In genomic region chr1:192312446-192312845, GRCm38 (mm10) we compare ENCODE assay signal across 15 mouse cellular contexts.
"Had no signal": no experiment of that assay in that cellular context is flagged by ENCODE, and none has a peak within 500 bp of the region (broad histone marks: within the 10 kb centered on the region; RNA-seq: fewer than 3 reads in every experiment).

No protein-coding gene starts in this region.

- DNase-seq: kidney, adult 11 months; kidney, adult 9 months; kidney, postnatal 14 days; layer of hippocampus, adult 9-11 months; layer of hippocampus, postnatal 36 days; lung, adult 2 months; lung, postnatal 36 days; spleen, adult 18-20 months; thymus, adult 18-20 months; thymus, postnatal 14 days had no signal

- H3K4me2 ChIP-seq: liver, embryonic 11.5 days; liver, embryonic 15.5 days; midbrain, embryonic 12.5 days had no signal

- ATAC-seq: lung, postnatal 0 days had no signal

- H3K36me3 ChIP-seq: limb, embryonic 10.5 days; liver, embryonic 15.5 days; midbrain, embryonic 12.5 days had no signal

- H3K4me3 ChIP-seq: limb, embryonic 10.5 days; liver, embryonic 15.5 days; midbrain, embryonic 12.5 days had no signal

- H3K27me3 ChIP-seq: liver, embryonic 15.5 days; midbrain, embryonic 12.5 days had no signal

- H3K27ac ChIP-seq: limb, embryonic 10.5 days; liver, embryonic 15.5 days; midbrain, embryonic 12.5 days had no signal

- H3K9ac ChIP-seq: liver, embryonic 15.5 days; midbrain, embryonic 12.5 days had no signal

- H3K9me3 ChIP-seq: limb, embryonic 10.5 days; liver, embryonic 15.5 days; midbrain, embryonic 12.5 days had no signal
